Mouse (Mus musculus): Measurements from ENCODE around the gene Hint1. TPM values are rescaled to one million over a fixed set of nuclear protein-coding genes. Genes with fewer than 3 reads are reported as not detected.

Gene Hint1
- polyA plus RNA-seq, 1 experiment from 2014 or later, result 637 TPM

DNA sequence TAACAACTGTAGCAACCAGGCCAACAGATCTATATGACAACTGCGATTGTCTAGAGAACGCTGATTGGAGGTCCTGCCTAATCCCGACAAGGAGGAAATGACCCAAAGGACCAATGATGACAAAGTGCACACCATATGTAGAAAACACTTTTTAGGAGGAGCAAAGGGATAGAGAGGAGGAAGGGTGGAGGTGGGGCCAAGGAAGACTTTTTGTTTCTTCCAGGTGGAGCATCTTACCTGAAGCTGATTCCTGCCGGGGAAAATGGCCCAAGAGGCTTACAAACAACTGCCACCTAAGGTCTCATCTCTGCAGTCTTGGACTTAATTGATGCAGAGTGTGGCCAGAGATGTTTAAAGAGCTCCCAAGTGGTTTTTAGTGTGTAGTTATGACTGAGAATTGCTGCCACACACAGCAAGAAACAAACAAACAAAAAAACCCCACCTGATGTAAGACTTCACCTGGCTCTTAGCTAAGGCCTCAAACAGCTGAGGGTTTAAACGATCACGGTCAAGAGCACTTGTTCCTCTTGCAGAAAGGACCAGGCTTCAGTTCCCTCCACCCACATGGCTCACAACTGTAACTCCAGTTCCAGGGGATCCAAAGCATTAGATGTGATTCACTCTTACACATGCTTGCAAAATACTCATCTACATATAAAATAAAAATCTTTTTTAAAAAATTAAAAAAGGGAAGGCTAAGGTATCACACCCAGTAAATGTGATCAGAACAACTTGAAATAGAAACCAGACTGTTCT, 675 bp upstream of the Hint1 start:
- peak overlapping the region; percentile 59 for H3K4me2 ChIP-seq (replicated peaks)
- H3K4me1 ChIP-seq, result peaks cover 14% of the 10 kb centered on the region; the same call in 1 of the 2 replicates
- no peak for ATAC-seq (ENCODE audit: insufficient number of reproducible peaks, insufficient read depth, low FRiP score, low TSS enrichment)
- 68% methylated on average over 6 of the region's 6 CpGs for whole genome bisulfite sequencing
- no peaks in the 10 kb centered on the region for H3K27me3 ChIP-seq
- H3K9me3 ChIP-seq, result no peaks in the 10 kb centered on the region
- peak overlapping the region; percentile 90 for H3K4me3 ChIP-seq
- peak overlapping the region; percentile 97 for H3K9ac ChIP-seq
- H3K36me3 ChIP-seq, result peaks cover 14% of the 10 kb centered on the region
- peak overlapping the region; percentile 89; the same call in 1 of the 2 replicates for H3K27ac ChIP-seq

DNA sequence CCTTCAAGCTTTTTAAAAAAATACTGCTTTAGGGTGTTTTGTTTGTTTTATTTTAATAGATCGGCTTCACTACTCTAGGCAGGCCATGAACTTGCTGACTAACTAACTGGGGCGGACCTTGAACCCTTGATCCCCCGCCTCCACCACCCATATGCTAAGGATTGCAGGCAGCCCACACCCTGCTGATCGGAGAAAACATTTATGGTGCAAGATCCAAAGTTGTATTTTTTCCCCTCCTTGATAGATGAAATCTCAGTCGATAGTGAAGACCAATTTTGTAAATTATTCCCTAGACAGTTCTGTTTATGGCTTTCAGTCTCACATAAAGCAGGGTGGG, 834 bp downstream of the Hint1 start:
- WGBS, result 4% methylated on average over 5 of the region's 5 CpGs
- Histone ChIP-seq H3K9ac (peak overlapping the region; percentile 97), H3K36me3 (peaks cover 26% of the 10 kb centered on the region), H3K4me1 (peaks cover 14% of the 10 kb centered on the region; the same call in 1 of the 2 replicates), H3K9me3 (no peaks in the 10 kb centered on the region), H3K27me3 (no peaks in the 10 kb centered on the region), H3K4me2 (replicated peaks) (peak overlapping the region; percentile 59), H3K4me3 (peak overlapping the region; percentile 90), H3K27ac (peak overlapping the region; percentile 89)
- ATAC-seq (ENCODE audit: insufficient number of reproducible peaks, insufficient read depth, low FRiP score, low TSS enrichment), result no peak

DNA sequence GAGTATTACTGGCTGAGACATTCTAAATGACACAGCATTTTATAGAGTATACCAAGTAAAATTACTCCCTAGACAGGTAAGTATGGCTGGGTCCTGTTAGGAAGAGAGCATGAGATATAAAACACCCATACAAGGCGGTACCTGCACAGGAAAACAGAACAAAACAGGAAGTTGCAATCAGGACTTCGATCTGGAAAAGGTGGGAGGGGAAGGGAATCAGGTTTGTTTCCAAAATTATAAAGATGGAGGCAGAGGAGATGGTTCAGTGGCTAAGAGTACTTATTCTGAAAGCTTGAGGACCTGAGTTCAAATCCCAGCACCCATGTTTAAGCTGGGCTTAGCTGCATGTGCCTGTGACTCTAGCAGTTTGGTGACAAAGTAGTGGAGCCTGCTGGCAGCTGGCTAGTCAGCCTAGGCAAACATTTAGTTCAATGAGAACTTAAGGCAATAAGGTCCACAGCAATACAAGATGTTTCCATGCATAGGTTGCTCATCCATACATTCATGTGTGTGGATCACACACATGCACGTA, 1.8 kb downstream of the Hint1 start:
- Histone ChIP-seq H3K9ac (no peak overlapping the region), H3K4me3 (no peak overlapping the region), H3K4me2 (replicated peaks) (peak overlapping the region; percentile 59), H3K4me1 (peaks cover 14% of the 10 kb centered on the region; the same call in 1 of the 2 replicates), H3K27me3 (no peaks in the 10 kb centered on the region), H3K9me3 (no peaks in the 10 kb centered on the region), H3K36me3 (peaks cover 33% of the 10 kb centered on the region), H3K27ac (no peak overlapping the region)
- no peak for ATAC-seq (ENCODE audit: insufficient number of reproducible peaks, insufficient read depth, low FRiP score, low TSS enrichment)
- 78% methylated on average over 3 of the region's 3 CpGs for WGBS

DNA sequence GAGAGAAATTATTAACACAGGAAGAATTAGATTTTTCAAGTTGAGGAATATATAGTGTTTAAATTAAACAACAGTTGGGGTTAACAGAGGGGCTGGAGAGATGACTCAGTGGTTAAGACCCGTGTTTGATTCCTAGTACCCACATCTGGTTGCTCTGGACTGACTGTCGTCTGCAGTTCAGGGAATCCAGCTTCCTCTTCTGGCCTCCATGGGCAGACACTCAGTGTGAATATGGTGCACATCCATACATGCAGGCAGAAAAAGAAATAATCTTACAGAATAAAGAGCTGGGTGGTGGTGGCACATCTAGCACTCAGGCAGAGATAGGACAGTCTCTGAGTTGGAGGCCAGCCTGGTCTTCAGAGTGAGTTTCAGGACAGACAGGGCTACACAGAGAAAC, 2.3 kb downstream of the Hint1 start:
- ATAC-seq (ENCODE audit: insufficient number of reproducible peaks, insufficient read depth, low FRiP score, low TSS enrichment), result no peak
- H3K9ac ChIP-seq, result no peak overlapping the region
- H3K4me2 ChIP-seq (replicated peaks), result no peak overlapping the region; the same call in 1 of the 2 replicates
- H3K27ac ChIP-seq, result no peak overlapping the region
- H3K4me1 ChIP-seq, result peaks cover 14% of the 10 kb centered on the region; the same call in 1 of the 2 replicates
- H3K27me3 ChIP-seq, result no peaks in the 10 kb centered on the region
- peaks cover 38% of the 10 kb centered on the region for H3K36me3 ChIP-seq
- no peaks in the 10 kb centered on the region for H3K9me3 ChIP-seq
- no peak overlapping the region for H3K4me3 ChIP-seq
- 59% methylated on average over 2 of the region's 2 CpGs for WGBS

DNA sequence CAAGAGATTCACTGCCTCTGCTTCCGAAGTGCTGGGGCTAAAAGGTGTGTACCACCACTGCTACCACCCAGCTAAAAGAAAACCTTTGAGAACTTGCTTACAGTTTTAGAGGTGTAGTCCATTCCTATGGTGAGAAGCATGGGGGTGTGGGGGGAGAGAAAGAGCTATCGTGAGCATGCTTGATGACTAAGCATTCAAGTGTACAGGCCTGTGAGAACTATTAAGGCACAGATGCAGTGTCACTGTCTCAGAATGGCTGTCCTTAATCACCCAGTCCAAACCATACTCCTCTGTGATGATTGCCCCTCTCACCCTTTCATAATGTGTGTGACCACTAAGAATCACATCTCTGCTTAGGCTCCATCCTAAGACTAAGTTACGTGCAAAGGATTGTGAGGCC, 3.1 kb downstream of the Hint1 start:
- no peak overlapping the region for H3K4me2 ChIP-seq (replicated peaks)
- H3K36me3 ChIP-seq, result peaks cover 47% of the 10 kb centered on the region
- no peak overlapping the region for H3K9ac ChIP-seq
- ATAC-seq (ENCODE audit: insufficient number of reproducible peaks, insufficient read depth, low FRiP score, low TSS enrichment), result no peak
- H3K27ac ChIP-seq, result no peak overlapping the region
- H3K4me3 ChIP-seq, result no peak overlapping the region
- H3K27me3 ChIP-seq, result no peaks in the 10 kb centered on the region
- WGBS, result 87% methylated on average over 3 of the region's 3 CpGs
- no peaks in the 10 kb centered on the region for H3K9me3 ChIP-seq
- H3K4me1 ChIP-seq, result peaks cover 14% of the 10 kb centered on the region; the same call in 1 of the 2 replicates

DNA sequence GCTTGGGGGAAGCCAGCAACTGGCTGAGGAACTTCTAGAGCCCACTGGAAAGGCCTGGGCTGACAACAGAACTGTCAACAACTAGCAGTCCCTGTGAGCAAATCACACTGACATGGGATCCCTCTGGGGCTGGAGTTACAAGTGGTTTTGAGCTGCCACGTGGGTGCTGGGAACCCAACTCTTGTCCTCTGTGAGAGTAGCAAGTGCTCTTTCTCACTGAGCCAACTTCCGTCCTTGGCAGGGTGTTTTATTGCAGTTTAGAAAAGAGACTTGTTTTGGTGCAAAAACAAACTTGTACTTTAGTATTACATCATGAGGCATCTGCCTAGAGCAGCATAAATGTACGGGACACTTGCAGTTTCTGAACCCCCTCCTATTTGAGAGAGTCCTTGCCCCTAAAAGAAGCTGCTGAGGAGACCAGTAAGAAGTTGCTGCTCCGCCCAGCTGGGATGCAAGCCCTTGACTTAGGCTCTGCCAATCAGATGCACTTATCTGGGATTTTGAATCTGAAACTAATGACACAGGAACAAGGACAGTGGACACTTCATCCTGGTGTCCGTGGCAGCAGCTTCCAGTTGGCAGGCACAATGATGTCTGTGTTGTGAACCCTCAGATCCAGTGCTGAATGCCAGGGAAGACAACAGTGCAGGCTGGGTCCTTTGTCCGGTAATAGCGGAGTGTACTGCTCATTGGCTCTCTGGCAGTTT, 5.8 kb downstream of the Hint1 start:
- no peaks in the 10 kb centered on the region for H3K27me3 ChIP-seq
- 78% methylated on average over 7 of the region's 7 CpGs for WGBS
- H3K4me2 ChIP-seq (replicated peaks), result no peak overlapping the region
- no peak overlapping the region for H3K27ac ChIP-seq
- H3K9ac ChIP-seq, result no peak overlapping the region
- no peak overlapping the region for H3K4me3 ChIP-seq
- H3K9me3 ChIP-seq, result no peaks in the 10 kb centered on the region
- no peak for ATAC-seq (ENCODE audit: insufficient number of reproducible peaks, insufficient read depth, low FRiP score, low TSS enrichment)
- H3K4me1 ChIP-seq, result peaks cover 14% of the 10 kb centered on the region; the same call in 1 of the 2 replicates
- H3K36me3 ChIP-seq, result peaks cover 51% of the 10 kb centered on the region

DNA sequence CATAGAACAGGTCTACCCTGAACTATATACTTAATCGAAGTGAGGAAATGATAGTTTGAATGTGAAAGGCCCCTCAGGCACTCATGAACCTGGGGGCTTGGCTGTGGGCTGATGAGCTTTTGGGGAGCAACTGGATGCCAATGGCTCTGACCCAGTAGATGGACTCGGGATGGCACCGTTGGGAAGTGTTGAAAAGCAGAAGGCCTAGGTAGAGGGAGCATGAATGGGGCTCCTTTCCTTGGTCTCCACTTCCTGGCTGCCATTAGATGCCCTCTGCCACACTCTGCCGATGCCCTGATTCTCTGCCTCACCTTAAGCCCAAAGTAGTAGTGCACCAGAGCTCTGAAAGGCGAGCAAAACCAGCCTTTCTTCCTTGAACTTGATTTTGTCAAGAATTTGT, 9.8 kb downstream of the Hint1 start:
- Histone ChIP-seq H3K4me1 (no peaks in the 10 kb centered on the region), H3K9ac (no peak overlapping the region), H3K4me3 (no peak overlapping the region), H3K27me3 (no peaks in the 10 kb centered on the region), H3K36me3 (peaks cover 35% of the 10 kb centered on the region), H3K9me3 (no peaks in the 10 kb centered on the region), H3K4me2 (replicated peaks) (no peak overlapping the region), H3K27ac (no peak overlapping the region)
- no peak for ATAC-seq (ENCODE audit: insufficient number of reproducible peaks, insufficient read depth, low FRiP score, low TSS enrichment)
- WGBS, result 82% methylated on average over 5 of the region's 5 CpGs

DNA sequence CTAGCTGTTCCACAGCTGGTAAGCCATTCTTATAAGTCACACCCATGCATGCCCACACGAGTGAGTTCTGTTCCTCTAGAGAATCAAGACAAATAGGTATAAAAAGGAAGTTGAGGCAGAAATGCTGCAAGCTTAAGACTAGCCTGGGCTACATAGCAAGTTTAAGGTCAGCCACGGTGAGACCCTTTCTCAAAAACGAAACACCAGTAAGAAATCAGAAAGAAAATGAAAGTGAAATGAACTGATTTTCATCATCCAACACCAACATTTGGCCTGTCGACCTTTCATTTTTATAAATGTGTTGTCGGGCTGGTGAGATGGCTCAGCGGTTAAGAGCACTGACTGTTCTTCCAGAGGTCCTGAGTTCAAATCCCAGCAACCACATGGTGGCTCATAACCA, 12.7 kb downstream of the Hint1 start:
- Histone ChIP-seq H3K9ac (no peak overlapping the region), H3K4me3 (no peak overlapping the region), H3K36me3 (peaks cover 9% of the 10 kb centered on the region), H3K9me3 (no peaks in the 10 kb centered on the region), H3K4me2 (replicated peaks) (no peak overlapping the region), H3K4me1 (no peaks in the 10 kb centered on the region), H3K27ac (no peak overlapping the region), H3K27me3 (no peaks in the 10 kb centered on the region)
- WGBS, result 78% methylated on average over 6 of the region's 6 CpGs
- ATAC-seq (ENCODE audit: insufficient number of reproducible peaks, insufficient read depth, low FRiP score, low TSS enrichment), result no peak

DNA sequence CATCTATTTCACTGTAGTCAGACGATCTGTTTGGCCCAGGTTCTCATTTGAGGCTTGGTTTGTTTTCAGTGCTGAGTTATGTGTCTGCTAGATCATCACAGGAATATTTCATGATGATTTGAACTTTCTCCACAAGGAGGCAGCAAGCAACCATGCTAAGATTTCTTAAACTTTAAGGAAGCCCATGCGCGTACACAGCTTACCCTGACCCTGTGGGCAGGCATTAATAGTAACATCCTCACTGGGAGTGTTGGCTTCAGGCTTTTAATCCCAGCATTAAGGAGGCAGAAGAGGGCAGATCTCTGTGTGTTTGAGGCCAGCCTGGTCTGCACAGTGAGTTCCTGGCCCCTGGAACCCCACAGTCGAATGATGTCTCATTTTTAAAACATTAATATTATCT, 13.3 kb downstream of the Hint1 start:
- H3K9me3 ChIP-seq, result no peaks in the 10 kb centered on the region
- no peaks in the 10 kb centered on the region for H3K27me3 ChIP-seq
- no peak for ATAC-seq (ENCODE audit: insufficient number of reproducible peaks, insufficient read depth, low FRiP score, low TSS enrichment)
- no peak overlapping the region for H3K4me3 ChIP-seq
- no peak overlapping the region for H3K27ac ChIP-seq
- H3K36me3 ChIP-seq, result peaks cover 3% of the 10 kb centered on the region; the same call in 1 of the 2 replicates
- peaks cover under 1% of the 10 kb centered on the region; the same call in 1 of the 2 replicates for H3K4me1 ChIP-seq
- no peak overlapping the region for H3K9ac ChIP-seq
- no peak overlapping the region for H3K4me2 ChIP-seq (replicated peaks)
- WGBS, result 35% methylated on average over 4 of the region's 4 CpGs

DNA sequence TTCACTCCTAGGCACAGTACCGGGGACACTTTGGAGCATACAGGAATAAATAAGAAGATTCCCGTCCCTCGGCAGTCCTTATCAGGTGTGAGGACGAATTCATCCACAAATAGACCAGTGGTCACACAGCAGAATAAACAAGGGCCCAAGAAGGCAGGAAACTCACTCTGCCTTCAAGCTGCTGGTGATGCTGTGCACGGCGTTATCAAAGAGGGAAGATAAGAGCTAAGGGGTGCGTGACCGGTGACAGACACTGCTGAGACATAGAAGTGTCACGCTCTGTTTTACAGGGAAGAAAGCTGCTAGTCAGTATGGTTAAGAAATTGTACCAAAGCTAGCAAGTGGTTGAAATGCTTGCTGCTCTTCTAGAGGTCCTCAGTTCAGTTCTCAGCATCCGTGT, 13.7 kb downstream of the Hint1 start:
- no peak for ATAC-seq (ENCODE audit: insufficient number of reproducible peaks, insufficient read depth, low FRiP score, low TSS enrichment)
- WGBS, result 81% methylated on average over 10 of the region's 10 CpGs
- H3K27me3 ChIP-seq, result no peaks in the 10 kb centered on the region
- no peak overlapping the region for H3K9ac ChIP-seq
- peaks cover 5% of the 10 kb centered on the region; the same call in 1 of the 2 replicates for H3K4me1 ChIP-seq
- H3K36me3 ChIP-seq, result no peaks in the 10 kb centered on the region
- H3K27ac ChIP-seq, result no peak overlapping the region
- H3K4me3 ChIP-seq, result no peak overlapping the region
- H3K9me3 ChIP-seq, result no peaks in the 10 kb centered on the region
- no peak overlapping the region for H3K4me2 ChIP-seq (replicated peaks)

DNA sequence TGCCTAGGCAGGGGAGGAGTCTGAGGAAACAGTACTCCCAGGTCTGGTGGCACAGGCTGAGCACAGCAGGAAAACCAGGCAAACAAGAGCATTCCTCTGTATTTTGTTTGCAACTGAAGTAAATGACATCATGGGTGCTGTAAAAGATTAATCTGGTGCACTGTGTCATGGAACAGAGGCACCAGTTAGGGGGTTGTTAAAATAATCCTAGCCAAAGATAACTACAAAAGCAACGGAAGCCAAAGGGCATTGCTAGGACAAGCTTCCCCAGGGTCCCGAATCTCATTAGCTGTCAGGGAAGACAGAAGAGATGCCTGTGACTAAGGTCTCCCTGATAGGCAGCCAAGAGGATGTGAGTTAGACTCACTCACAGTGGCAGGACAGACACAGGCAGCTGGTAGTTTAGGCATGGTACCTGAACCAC, 14.9 kb downstream of the Hint1 start:
- no peak for ATAC-seq (ENCODE audit: insufficient number of reproducible peaks, insufficient read depth, low FRiP score, low TSS enrichment)
- Histone ChIP-seq H3K27me3 (no peaks in the 10 kb centered on the region), H3K9ac (no peak overlapping the region), H3K9me3 (no peaks in the 10 kb centered on the region), H3K36me3 (no peaks in the 10 kb centered on the region), H3K4me1 (peaks cover 5% of the 10 kb centered on the region; the same call in 1 of the 2 replicates), H3K4me2 (replicated peaks) (no peak overlapping the region), H3K27ac (no peak overlapping the region), H3K4me3 (no peak overlapping the region)
- WGBS, result 12% methylated on average over 2 of the region's 2 CpGs

DNA sequence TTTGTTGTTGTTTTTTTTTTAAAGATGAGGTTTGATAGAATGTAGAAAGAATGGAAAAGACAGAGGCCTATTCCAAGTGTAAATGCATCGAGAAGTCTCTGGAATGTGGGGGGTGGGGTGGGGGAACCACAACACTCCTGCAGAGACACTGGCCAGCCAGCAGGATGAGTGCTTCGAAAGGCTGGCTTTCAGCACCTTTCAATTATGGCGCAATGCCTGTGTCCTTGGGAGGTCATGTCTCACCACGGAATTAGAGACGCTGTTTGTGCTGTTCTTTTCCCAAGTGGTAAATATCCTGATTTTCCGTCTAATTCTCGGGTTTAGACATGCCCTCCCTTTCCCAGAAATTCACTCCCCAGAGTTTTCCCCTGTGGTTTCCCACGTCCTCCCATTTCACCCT, 16.5 kb downstream of the Hint1 start:
- 29% methylated on average over 8 of the region's 8 CpGs for WGBS
- Histone ChIP-seq H3K9ac (no peak overlapping the region), H3K9me3 (no peaks in the 10 kb centered on the region), H3K4me2 (replicated peaks) (no peak overlapping the region), H3K4me1 (peaks cover 5% of the 10 kb centered on the region; the same call in 1 of the 2 replicates), H3K27me3 (no peaks in the 10 kb centered on the region), H3K27ac (no peak overlapping the region), H3K36me3 (no peaks in the 10 kb centered on the region), H3K4me3 (no peak overlapping the region)
- no peak for ATAC-seq (ENCODE audit: insufficient number of reproducible peaks, insufficient read depth, low FRiP score, low TSS enrichment)

Measured in embryonic facial prominence, embryonic 12.5 days (tissue).